Mouse (Mus musculus) intestine, embryonic 15.5 days (tissue): ENCODE data around the gene Ywhaq. TPM values are rescaled to one million over a fixed set of nuclear protein-coding genes. Genes with fewer than 3 reads are reported as not detected.

Experiments
- ATAC-seq: fragments of 200-750 bp; cut with Nextera tagmentation; 2 replicates; pipeline ENCODE4 v1.8.0; 2017; ENCODE audit warnings: moderate TSS enrichment, moderate library complexity
- H3K27ac ChIP-seq: fragments of 300-500 bp; sonication (generic); 2 replicates; pipeline ENCODE4 v1.5.1; 2015; ENCODE audit warnings: mild to moderate bottlenecking, inconsistent platforms
- H3K27me3 ChIP-seq: fragments of 300-500 bp; sonication (generic); replicated peaks from 2 replicates; pipeline ENCODE4 v1.6.1; 2015; ENCODE audit warnings: inconsistent platforms
- H3K36me3 ChIP-seq: fragments of 300-500 bp; sonication (generic); 2 replicates; pipeline ENCODE4 v1.6.1; 2015; ENCODE audit warnings: inconsistent platforms
- H3K4me1 ChIP-seq: fragments of 300-500 bp; sonication (generic); replicated peaks from 2 replicates; pipeline ENCODE4 v1.6.1; 2015; ENCODE audit warnings: inconsistent platforms
- H3K4me2 ChIP-seq: fragments of 300-500 bp; sonication (generic); replicated peaks from 2 replicates; pipeline ENCODE4 v1.6.1; 2015; ENCODE audit warnings: mild to moderate bottlenecking, inconsistent platforms
- H3K4me3 ChIP-seq: fragments of 300-500 bp; sonication (generic); replicated peaks from 2 replicates; pipeline ENCODE4 v1.5.1; 2015; ENCODE audit warnings: inconsistent platforms
- H3K9ac ChIP-seq: fragments of 300-500 bp; sonication (generic); 2 replicates; pipeline ENCODE4 v1.6.1; 2015; ENCODE audit warnings: inconsistent platforms
- H3K9me3 ChIP-seq: fragments of 300-500 bp; sonication (generic); 2 replicates; pipeline ENCODE4 v1.6.1; 2016; ENCODE audit warnings: inconsistent platforms
- WGBS: fragments of 180-500 bp; shearing (Covaris S2); methylation state at CpG from one replicate; pipeline ENCODE4 v1.1.7; 2015; 5-methylcytosine and 5-hydroxymethylcytosine counted together
- polyA plus RNA-seq: library from polyadenylated mRNA; unstranded; fragments of >200 nt; fragmentation: Nextera tagmentation; extraction: Ambion mirVana; gene quantifications from 2 replicates; pipeline ENCODE4 v1.2.1, GENCODE M21; 2015

Ywhaq gene
- polyA plus RNA-seq, 1 experiment from 2014 or later: 671 TPM

DNA sequence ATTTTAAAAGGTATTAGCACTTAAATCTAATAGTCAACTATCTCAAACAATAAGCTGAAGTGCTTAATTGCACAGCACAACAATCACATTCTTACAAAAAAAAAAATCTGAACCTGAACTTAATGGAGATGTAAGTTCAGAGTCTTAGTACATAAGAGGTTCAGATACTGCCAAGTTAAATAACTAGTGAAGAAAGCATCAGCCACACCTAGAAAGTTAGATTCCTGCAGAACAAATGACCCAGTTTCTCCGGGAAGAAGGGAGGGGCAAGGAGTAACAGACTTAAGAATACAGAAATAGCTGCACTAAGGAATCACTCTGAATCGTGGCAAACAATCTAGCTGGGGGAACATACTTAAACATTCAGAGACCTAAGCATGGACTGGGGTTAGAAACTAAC, 54.8 kb downstream of the Ywhaq start:
- 55% methylated on average over 2 of the region's 2 CpGs for WGBS
- no peaks in the 10 kb centered on the region for H3K36me3 ChIP-seq
- ATAC-seq: no peak

DNA sequence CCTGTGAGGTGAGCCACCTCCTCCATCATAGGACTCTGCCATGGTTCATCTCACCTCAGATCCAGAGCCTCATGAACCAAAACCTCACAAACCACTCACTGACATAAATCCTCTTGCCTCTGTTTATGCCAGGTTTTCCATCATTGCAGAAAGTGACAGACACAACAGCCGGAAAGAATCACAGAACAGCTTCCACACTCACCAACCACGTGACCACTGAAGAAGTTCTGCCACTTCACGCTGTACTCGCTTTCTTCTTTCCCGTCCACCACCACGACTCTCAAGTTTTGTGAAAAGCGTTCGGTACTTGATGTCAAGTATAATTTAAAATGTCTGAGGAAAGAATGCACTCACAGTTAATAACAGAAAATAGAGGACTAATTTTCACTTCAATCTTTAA, 63.8 kb downstream of the Ywhaq start:
- Histone ChIP-seq H3K36me3 (peaks cover 23% of the 10 kb centered on the region), H3K4me3 (no peak overlapping the region), H3K9ac (no peak overlapping the region), H3K9me3 (no peaks in the 10 kb centered on the region), H3K27me3 (no peaks in the 10 kb centered on the region), H3K4me1 (no peaks in the 10 kb centered on the region), H3K27ac (no peak overlapping the region), H3K4me2 (no peak overlapping the region)
- 93% methylated on average over 8 of the region's 8 CpGs for WGBS
- ATAC-seq: no peak

More for the DNA sequence above, 54.8 kb downstream of the Ywhaq start:
- Histone ChIP-seq H3K4me2 (no peak overlapping the region), H3K9ac (no peak overlapping the region), H3K27ac (no peak overlapping the region), H3K27me3 (no peaks in the 10 kb centered on the region), H3K9me3 (no peaks in the 10 kb centered on the region), H3K4me1 (no peaks in the 10 kb centered on the region), H3K4me3 (no peak overlapping the region)

DNA sequence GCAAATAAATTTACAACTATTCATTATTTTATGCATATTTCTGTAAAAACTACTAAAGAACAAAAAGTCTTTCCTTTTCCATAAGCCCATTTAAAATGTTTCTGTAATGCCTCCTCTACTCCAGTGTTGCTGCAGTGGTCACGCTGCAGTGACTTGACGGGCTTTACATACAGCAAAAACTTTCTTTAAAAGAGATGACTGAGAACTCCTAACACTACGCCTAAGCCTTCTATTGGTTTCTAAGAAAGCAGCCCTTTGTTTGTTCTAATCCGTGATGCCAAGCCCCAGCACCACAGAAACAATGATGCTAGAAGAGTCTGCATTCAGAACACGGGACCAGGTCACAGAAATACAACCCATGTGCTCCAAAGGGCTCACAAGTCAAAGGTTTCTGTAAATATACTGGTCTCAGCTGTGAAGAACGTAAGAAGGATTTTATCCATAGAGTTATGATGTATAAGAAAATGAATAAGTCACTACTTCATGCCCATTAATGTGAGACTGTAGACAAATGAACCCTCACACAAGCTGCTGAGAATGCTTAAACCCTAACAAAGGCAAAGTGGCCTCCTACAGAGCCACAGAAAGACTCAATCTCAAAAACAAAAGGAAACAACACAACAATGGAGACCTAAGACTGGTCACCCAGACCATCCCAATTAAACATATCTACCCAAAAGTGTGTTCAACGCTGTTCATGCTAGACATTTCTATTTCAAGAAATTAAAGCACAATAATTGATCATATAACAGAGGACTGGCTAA, 67.1 kb downstream of the Ywhaq start:
- no peak overlapping the region for H3K27ac ChIP-seq

DNA sequence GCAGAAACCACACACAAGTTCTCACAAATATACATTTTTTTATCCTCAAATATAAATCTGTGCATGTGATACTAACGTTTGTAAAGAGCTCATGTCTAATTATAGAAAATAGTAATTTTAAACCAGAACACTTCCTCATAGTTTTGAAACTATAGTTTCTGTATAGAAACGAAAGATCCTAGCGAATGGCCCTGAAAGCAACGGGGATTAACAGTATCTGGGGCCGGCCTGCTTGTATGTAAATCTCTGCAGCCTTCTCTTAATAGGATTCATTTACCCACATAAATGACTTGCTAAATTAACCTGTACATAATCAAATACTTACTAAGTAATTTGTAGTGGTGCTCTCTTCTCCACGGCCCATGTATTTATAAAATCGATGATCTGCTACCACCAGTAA, 70.5 kb downstream of the Ywhaq start:
- 86% methylated on average over 7 of the region's 7 CpGs for WGBS
- Histone ChIP-seq H3K27ac (no peak overlapping the region), H3K9ac (no peak overlapping the region), H3K4me3 (no peak overlapping the region), H3K36me3 (peaks cover 11% of the 10 kb centered on the region), H3K9me3 (no peaks in the 10 kb centered on the region), H3K27me3 (no peaks in the 10 kb centered on the region), H3K4me2 (no peak overlapping the region), H3K4me1 (no peaks in the 10 kb centered on the region)
- ATAC-seq: no peak

More for the DNA sequence above, 67.1 kb downstream of the Ywhaq start:
- peaks cover 23% of the 10 kb centered on the region for H3K36me3 ChIP-seq
- H3K4me2 ChIP-seq: no peak overlapping the region
- H3K9ac ChIP-seq: no peak overlapping the region
- no peaks in the 10 kb centered on the region for H3K4me1 ChIP-seq
- no peaks in the 10 kb centered on the region for H3K27me3 ChIP-seq
- H3K4me3 ChIP-seq: no peak overlapping the region
- H3K9me3 ChIP-seq: no peaks in the 10 kb centered on the region
- no peak for ATAC-seq
- WGBS: 86% methylated on average over 7 of the region's 7 CpGs

DNA sequence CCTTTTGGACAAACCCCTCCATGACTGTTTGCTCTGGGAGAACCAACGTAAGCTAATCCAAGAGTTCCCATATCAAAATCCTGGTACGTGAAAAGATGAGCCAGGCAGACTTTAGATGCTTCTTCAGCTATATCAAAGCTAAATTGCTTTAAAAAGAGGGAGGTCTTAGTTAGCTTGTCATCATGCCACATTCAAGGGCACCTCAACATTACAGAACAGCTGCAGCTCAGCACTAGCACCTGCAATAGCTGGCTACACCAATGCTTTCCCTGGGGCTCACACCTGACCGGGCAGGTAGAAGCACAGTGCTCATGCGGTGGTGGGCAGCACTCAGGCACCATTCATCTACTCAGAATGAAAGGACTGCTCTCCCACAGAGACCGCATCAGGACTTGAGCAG, 76.8 kb downstream of the Ywhaq start:
- Histone ChIP-seq H3K27me3 (no peaks in the 10 kb centered on the region), H3K4me1 (no peaks in the 10 kb centered on the region), H3K4me2 (no peak overlapping the region), H3K4me3 (no peak overlapping the region), H3K9me3 (no peaks in the 10 kb centered on the region), H3K36me3 (peaks cover 6% of the 10 kb centered on the region; the same call in 1 of the 2 replicates), H3K27ac (no peak overlapping the region), H3K9ac (no peak overlapping the region)
- 93% methylated on average over 5 of the region's 5 CpGs for WGBS
- no peak for ATAC-seq

Other genes with a start within 250 kb of the Ywhaq start
- gene Cpsf3, start 132.2 kb downstream of the Ywhaq start, polyA plus RNA-seq: 106 and 107 TPM in 2 replicates
- gene Itgb1bp1, start 131.4 kb downstream of the Ywhaq start, polyA plus RNA-seq: 37.6 and 46.1 TPM in 2 replicates
- 58.8 and 63.7 TPM in 2 replicates for gene Iah1, start 101.2 kb downstream of the Ywhaq start, polyA plus RNA-seq
- gene Adam17, start 44.0 kb downstream of the Ywhaq start, polyA plus RNA-seq: 28.9 and 31.7 TPM in 2 replicates